Mouse (Mus musculus) kidney, embryonic 14.5 days (tissue): ENCODE data around the gene Fshr. TPM values are rescaled to one million over a fixed set of nuclear protein-coding genes. Genes with fewer than 3 reads are reported as not detected.
"Not testable (repeated sequence)": the region's sequence is repeated elsewhere in the genome, so short reads cannot be mapped to it uniquely, and the experiment has no call there.

Experiments
- ATAC-seq: fragments of 200-750 bp; cut with Nextera tagmentation; 2 replicates; pipeline ENCODE4 v1.8.0; 2017; ENCODE audit warnings: moderate number of reproducible peaks, mild to moderate bottlenecking, moderate TSS enrichment, moderate library complexity; ENCODE audit not compliant: low FRiP score, low TSS enrichment
- H3K27ac ChIP-seq: fragments of 300-500 bp; sonication (generic); 2 replicates; pipeline ENCODE4 v1.5.1; 2014; ENCODE audit warnings: low read depth, mild to moderate bottlenecking, low read length, moderate library complexity, mixed read lengths
- H3K27me3 ChIP-seq: fragments of 300-500 bp; sonication (generic); 2 replicates; pipeline ENCODE4 v1.6.1; 2014; ENCODE audit warnings: mild to moderate bottlenecking, low read length; ENCODE audit not compliant: control insufficient read depth, insufficient read depth
- H3K36me3 ChIP-seq: fragments of 300-500 bp; sonication (generic); 2 replicates; pipeline ENCODE4 v1.6.1; 2014; ENCODE audit warnings: low read length, mixed read lengths; ENCODE audit not compliant: control insufficient read depth, insufficient read depth
- H3K4me1 ChIP-seq: fragments of 300-500 bp; sonication (generic); 2 replicates; pipeline ENCODE4 v1.6.1; 2014; ENCODE audit warnings: low read length, mixed read lengths; ENCODE audit not compliant: control insufficient read depth, insufficient read depth
- H3K4me2 ChIP-seq: fragments of 300-500 bp; sonication (generic); replicated peaks from 2 replicates; pipeline ENCODE4 v1.6.1; 2014; ENCODE audit warnings: low read depth, mild to moderate bottlenecking, low read length
- H3K4me3 ChIP-seq: fragments of 300-500 bp; sonication (generic); 2 replicates; pipeline ENCODE4 v1.5.1; 2014; ENCODE audit warnings: mild to moderate bottlenecking, low read length
- H3K9ac ChIP-seq: fragments of 300-500 bp; sonication (generic); 2 replicates; pipeline ENCODE4 v1.6.1; 2014; ENCODE audit warnings: low read depth, mild to moderate bottlenecking, low read length, moderate library complexity
- H3K9me3 ChIP-seq: fragments of 300-500 bp; sonication (generic); 2 replicates; pipeline ENCODE4 v1.6.1; 2016; ENCODE audit warnings: low read length; ENCODE audit not compliant: control insufficient read depth
- WGBS: fragments of 180-500 bp; shearing (Covaris S2); extraction: QIAGEN DNeasy Blood & Tissue Kit; methylation state at CpG from one replicate; pipeline ENCODE4 v1.1.7; 2014; 5-methylcytosine and 5-hydroxymethylcytosine counted together
- polyA plus RNA-seq: library from polyadenylated mRNA; unstranded; fragments of >200 nt; fragmentation: Nextera tagmentation; extraction: Ambion mirVana; gene quantifications from 2 replicates; pipeline ENCODE4 v1.2.1, GENCODE M21; 2014

Gene Fshr
- polyA plus RNA-seq, 1 experiment from 2014 or later, result not detected

- H3K9me3 ChIP-seq, result no peaks in the 10 kb centered on the region
- 84% methylated on average over 5 of the region's 5 CpGs for WGBS
- no peak overlapping the region for H3K9ac ChIP-seq
- no peak overlapping the region for H3K4me2 ChIP-seq
- H3K36me3 ChIP-seq, result no peaks in the 10 kb centered on the region
- no peak for ATAC-seq
- H3K27ac ChIP-seq, result no peak overlapping the region
- H3K4me1 ChIP-seq, result no peaks in the 10 kb centered on the region
- no peak overlapping the region for H3K4me3 ChIP-seq
- H3K27me3 ChIP-seq, result no peaks in the 10 kb centered on the region
Measured at GRCm38 (mm10) chr17:89100719-89101350, 99.6 kb downstream of the Fshr start.

- H3K4me3 ChIP-seq, H3K36me3 ChIP-seq, H3K27ac ChIP-seq, H3K4me1 ChIP-seq, H3K9me3 ChIP-seq, H3K27me3 ChIP-seq, H3K4me2 ChIP-seq, ATAC-seq, H3K9ac ChIP-seq: not testable (repeated sequence)
- 81% methylated on average over 1 of the region's 1 CpGs for WGBS
Measured at GRCm38 (mm10) chr17:89099733-89100132, 100.7 kb downstream of the Fshr start.

GRCm38 (mm10) chr17:89089692-89090475 is 110.6 kb downstream of the Fshr start:
- Histone ChIP-seq H3K9me3 (no peaks in the 10 kb centered on the region), H3K27me3 (no peaks in the 10 kb centered on the region), H3K27ac (no peak overlapping the region), H3K4me2 (no peak overlapping the region), H3K9ac (no peak overlapping the region), H3K4me1 (no peaks in the 10 kb centered on the region), H3K36me3 (no peaks in the 10 kb centered on the region), H3K4me3 (no peak overlapping the region)
- no peak for ATAC-seq
- 89% methylated on average over 5 of the region's 5 CpGs for WGBS

- Histone ChIP-seq H3K4me2 (no peak overlapping the region), H3K36me3 (no peaks in the 10 kb centered on the region), H3K9me3 (no peaks in the 10 kb centered on the region), H3K27me3 (no peaks in the 10 kb centered on the region), H3K4me3 (no peak overlapping the region), H3K27ac (no peak overlapping the region), H3K4me1 (no peaks in the 10 kb centered on the region), H3K9ac (no peak overlapping the region)
- no peak for ATAC-seq
- WGBS, result 15% methylated on average over 2 of the region's 2 CpGs
Measured at GRCm38 (mm10) chr17:89082897-89083296, 117.6 kb downstream of the Fshr start.

- ATAC-seq, result no peak
- H3K9ac ChIP-seq, result no peak overlapping the region
- no peaks in the 10 kb centered on the region for H3K4me1 ChIP-seq
- H3K27ac ChIP-seq, result no peak overlapping the region
- no peak overlapping the region for H3K4me3 ChIP-seq
- no peaks in the 10 kb centered on the region for H3K27me3 ChIP-seq
- 83% methylated on average over 5 of the region's 5 CpGs for WGBS
- no peaks in the 10 kb centered on the region for H3K9me3 ChIP-seq
- no peaks in the 10 kb centered on the region for H3K36me3 ChIP-seq
- H3K4me2 ChIP-seq, result no peak overlapping the region
Measured at GRCm38 (mm10) chr17:89079706-89080105, 120.8 kb downstream of the Fshr start.

- H3K4me2 ChIP-seq, result no peak overlapping the region
- no peak overlapping the region for H3K4me3 ChIP-seq
- H3K4me1 ChIP-seq, result no peaks in the 10 kb centered on the region
- no peak overlapping the region for H3K9ac ChIP-seq
- ATAC-seq, result no peak
- H3K27me3 ChIP-seq, result no peaks in the 10 kb centered on the region
- H3K27ac ChIP-seq, result no peak overlapping the region
- 66% methylated on average over 3 of the region's 3 CpGs for WGBS
- no peaks in the 10 kb centered on the region for H3K9me3 ChIP-seq
- no peaks in the 10 kb centered on the region for H3K36me3 ChIP-seq
Measured at GRCm38 (mm10) chr17:89064327-89065095, 136.0 kb downstream of the Fshr start.

- Histone ChIP-seq H3K9me3 (no peaks in the 10 kb centered on the region), H3K4me2 (no peak overlapping the region), H3K27me3 (no peaks in the 10 kb centered on the region), H3K4me1 (no peaks in the 10 kb centered on the region), H3K27ac (no peak overlapping the region), H3K4me3 (no peak overlapping the region), H3K36me3 (no peaks in the 10 kb centered on the region), H3K9ac (no peak overlapping the region)
- no peak for ATAC-seq
- 50% methylated on average over 8 of the region's 8 CpGs for WGBS
Measured at GRCm38 (mm10) chr17:89062348-89062949, 138.0 kb downstream of the Fshr start.

- Histone ChIP-seq H3K27me3 (no peaks in the 10 kb centered on the region), H3K4me2 (no peak overlapping the region), H3K9ac (no peak overlapping the region), H3K4me3 (no peak overlapping the region), H3K36me3 (no peaks in the 10 kb centered on the region), H3K4me1 (no peaks in the 10 kb centered on the region), H3K9me3 (no peaks in the 10 kb centered on the region), H3K27ac (no peak overlapping the region)
- ATAC-seq, result no peak
- WGBS, result 91% methylated on average over 3 of the region's 3 CpGs
Measured at GRCm38 (mm10) chr17:89051031-89051563, 149.4 kb downstream of the Fshr start.
